Mouse (Mus musculus) bone marrow, adult 2 months (tissue): ENCODE data around the gene A1cf.

Experiments
- CTCF ChIP-seq: fragments of 200-500 bp; IDR thresholded peaks from 2 replicates; pipeline ENCODE4 v1.5.1; 2011; ENCODE audit warnings: low read length, control low read depth; ENCODE audit not compliant: control insufficient read depth, insufficient read depth
- POLR2A ChIP-seq: fragments of 200-500 bp; IDR thresholded peaks from 2 replicates; pipeline ENCODE4 v1.6.1; 2011; ENCODE audit warnings: low read depth, mild to moderate bottlenecking, control low read depth, low read length, borderline replicate concordance; ENCODE audit not compliant: control insufficient read depth

DNA sequence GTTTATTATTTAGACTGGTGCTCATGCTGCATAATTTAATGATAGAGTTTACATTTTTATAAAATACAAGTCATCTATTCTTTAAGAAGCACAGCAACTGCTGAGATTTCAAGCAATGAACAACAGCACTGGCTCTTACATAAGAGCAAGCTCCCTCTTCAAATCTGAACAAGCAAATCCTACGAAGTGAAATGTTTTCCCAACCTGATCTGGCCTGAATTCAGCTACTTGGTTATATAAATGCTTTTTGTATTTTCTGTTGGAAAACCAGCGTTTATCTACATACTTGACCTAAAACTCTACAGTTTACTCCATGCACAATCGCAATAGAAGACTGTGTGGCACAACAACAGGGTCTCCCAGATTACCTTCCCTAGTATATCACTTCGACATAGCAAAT lies 488 bp upstream of the A1cf start:
- no peak for TF ChIP-seq POLR2A
- TF ChIP-seq CTCF: no peak
